Mouse (Mus musculus): ENCODE measurements around the gene Yap1.

DNA sequence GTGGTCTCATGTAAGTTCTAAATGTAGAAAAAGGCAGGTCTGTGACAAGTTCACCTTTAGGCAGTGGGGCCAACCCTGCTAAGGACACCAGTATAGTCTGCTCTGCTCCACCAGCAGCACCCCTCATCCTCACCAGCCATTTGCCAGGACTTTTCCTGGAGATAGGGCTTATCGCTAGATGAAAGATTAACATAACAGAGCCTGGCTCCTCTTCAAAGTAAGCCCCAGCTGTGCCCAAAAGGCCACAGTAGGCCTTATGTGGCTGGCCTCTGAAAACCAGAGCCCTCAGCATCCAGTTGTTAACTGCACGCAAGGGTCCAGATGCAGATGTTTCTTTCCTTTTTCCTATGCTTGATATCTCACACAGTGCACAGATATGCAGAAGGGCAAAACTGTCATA lies 45.1 kb downstream of the Yap1 start:
- TF ChIP-seq POLR2A (IDR thresholded peaks at IDR 0.05; ENCODE audit: extremely low read depth, insufficient read depth, low read length) (no peak), CTCF (IDR thresholded peaks at IDR 0.05; ENCODE audit: low read depth, low read length) (no peak)

Data from liver, adult 2 months (tissue).